Mouse (Mus musculus): ENCODE measurements around the gene Fbxw11.
"Not testable (repeated sequence)": the region's sequence is repeated elsewhere in the genome, so short reads cannot be mapped to it uniquely, and the experiment has no call there.

Gene Fbxw11

DNA sequence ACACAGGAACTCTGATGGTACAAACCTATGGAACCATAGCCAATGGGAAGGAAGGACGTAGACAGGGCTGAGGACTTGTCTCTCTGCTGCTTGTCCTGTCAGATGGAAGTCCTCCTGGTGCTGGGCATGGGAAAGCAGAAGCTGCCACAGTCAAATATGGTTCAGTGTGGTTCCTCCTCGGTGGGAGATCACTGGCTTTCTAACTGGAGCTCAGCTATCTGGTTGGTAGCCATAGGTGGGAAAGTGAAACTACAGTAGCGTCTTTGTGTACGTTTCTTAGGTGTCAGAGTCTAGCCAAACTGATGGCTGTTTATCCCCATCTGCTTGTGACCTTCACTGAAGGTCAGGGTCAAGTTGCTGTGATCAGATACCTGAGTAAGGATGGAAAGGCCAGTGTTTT lies 29.0 kb downstream of the Fbxw11 start:
- no peak for DNase-seq (ENCODE audit: low read depth, low spot score)

DNA sequence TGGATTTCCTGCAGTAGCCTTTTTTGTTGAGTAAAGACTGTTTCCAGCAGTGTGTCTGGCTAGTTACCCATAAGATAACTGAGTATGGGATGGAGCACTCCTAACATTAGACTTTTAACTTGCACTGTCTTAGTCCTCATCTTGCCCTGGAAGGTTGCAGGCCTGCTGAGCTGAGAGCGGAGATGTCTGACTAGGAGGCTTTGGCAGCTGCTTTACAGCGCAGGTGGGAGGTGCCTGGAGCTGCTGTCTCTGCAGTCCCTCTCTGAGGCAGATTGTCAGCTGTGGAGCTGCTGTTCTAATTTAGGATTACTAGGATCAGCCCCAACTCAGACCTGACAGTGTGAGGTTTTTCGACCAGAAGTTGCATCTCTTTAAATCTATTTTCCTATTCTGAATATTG lies 34.3 kb downstream of the Fbxw11 start:
- no peak for DNase-seq (ENCODE audit: low read depth, low spot score)

DNA sequence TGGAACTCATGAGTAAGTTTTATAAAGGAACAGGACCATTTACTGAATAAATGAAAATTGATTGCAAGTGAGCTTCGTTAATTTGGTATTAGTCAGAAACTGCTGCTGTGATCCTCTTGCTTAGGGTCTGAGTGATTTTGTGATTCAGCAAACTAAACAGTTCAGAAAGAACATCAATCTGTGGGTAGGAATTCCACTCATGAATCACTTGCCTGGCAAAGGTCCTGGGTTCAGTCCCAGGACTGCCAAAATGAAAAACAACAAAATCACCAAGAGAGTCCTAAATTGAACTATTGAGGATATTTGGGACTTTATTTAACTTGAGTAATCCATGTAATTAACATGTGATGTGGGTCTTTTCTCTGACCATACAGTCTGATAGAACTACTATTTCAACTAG lies 35.3 kb downstream of the Fbxw11 start:
- DNase-seq (ENCODE audit: low read depth, low spot score), result no peak

DNA sequence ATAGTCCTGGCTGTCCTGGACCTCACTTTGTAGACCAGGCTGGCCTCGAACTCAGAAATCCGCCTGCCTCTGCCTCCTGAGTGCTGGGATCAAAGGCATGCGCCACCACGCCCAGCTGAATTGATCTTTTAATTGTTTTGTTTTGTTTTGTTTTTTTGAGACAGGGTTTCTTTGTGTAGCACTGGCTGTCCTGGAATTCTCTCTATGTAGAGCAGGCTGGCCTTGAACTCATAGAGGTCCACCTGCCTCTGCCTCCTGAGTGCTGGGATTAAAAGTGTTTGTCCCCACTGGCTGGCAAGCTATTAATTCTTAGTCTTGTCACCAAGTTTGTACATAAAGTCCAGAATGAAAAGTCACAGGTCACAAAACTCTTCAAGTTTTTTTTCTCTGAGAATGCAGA lies 36.6 kb downstream of the Fbxw11 start:
- DNase-seq (ENCODE audit: low read depth, low spot score), result not testable (repeated sequence)

- DNase-seq (ENCODE audit: low read depth, low spot score), result no peak
These were observed 37.5 kb downstream of the Fbxw11 start for GRCm38 (mm10) chr11:32680014-32680413.

DNA sequence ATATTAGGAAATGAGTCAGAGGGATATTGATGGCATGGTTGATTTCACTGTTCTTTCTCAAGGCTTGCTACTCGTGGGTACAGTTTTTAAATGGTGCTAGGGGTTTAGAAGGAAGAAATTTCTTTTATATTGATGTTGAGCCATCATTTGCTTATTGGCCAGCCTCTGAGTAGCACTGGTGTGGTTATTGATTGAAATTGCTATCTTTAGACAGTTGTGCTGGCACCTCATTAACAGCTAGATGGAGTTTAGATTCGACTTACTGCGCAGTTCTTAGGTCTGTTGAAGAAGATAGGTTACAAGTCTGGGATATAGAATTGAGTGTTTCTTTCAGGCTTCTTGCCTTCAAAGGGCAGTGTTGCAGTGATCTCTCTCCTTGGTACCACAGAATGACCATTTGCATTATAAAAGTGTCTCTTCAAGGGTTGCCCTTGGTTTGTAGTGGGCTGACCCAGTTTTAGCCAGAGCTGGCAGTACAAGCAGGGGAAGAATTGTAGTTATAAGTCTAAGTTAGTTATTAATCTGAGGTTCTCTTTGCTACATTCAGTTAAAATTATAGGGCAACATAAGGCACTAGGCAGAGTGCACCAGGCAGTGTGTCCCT lies 38.8 kb downstream of the Fbxw11 start:
- no peak for DNase-seq (ENCODE audit: low read depth, low spot score)

GRCm38 (mm10) chr11:32682335-32683102 lies 40.0 kb downstream of the Fbxw11 start:
- DNase-seq (ENCODE audit: low read depth, low spot score), result no peak

- DNase-seq (ENCODE audit: low read depth, low spot score), result no peak
These were observed 42.2 kb downstream of the Fbxw11 start for GRCm38 (mm10) chr11:32684690-32685254.

DNA sequence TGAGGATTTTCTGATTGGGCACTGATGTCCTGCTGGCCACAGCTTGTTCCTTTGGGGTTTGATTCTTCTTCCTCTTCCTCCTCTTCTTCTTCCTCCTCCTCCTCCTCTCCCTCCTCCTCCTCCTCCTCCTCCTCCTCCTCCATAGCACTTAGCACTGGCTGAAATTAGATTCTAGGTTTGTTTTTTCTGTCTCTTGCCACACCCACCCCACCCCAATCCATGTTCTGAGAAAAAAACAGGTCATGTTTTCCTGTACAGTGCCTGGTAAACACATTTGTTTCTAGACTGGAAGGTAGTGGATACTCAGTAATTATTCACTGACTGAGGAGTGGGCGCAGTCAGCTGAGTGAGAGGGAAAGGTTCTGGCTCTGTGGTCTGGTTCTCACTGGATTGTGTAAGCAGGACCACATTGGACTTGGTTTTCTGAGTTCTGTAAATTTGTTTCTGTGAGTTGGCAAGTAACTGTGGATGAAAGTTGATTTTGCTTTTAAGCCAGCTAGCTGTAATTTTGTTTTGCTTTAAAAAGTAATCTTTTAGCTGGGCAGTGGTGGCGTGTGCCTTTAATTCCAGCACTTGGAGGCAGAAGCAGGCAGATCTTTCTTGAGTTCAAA lies 45.8 kb downstream of the Fbxw11 start:
- no peak for DNase-seq (ENCODE audit: low read depth, low spot score)

DNA sequence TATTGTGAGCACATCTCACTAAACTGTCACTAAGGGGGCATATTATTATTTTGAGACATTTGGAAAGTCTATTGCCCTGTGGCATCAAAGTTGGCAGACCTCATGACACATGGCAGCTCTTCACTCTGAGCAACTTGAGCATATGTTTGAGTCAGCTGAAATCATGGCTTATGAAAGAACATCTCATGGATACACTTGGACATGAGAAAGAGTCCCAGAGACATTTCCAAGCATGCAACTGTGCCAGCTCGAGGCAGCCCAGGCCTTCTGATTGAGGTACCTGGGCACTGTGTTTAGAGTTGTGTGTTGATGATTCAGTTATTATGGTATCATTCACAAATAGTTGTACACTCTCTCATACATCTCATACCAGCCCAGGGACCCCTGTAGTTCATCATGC lies 47.0 kb downstream of the Fbxw11 start:
- no peak for DNase-seq (ENCODE audit: low read depth, low spot score)

DNA sequence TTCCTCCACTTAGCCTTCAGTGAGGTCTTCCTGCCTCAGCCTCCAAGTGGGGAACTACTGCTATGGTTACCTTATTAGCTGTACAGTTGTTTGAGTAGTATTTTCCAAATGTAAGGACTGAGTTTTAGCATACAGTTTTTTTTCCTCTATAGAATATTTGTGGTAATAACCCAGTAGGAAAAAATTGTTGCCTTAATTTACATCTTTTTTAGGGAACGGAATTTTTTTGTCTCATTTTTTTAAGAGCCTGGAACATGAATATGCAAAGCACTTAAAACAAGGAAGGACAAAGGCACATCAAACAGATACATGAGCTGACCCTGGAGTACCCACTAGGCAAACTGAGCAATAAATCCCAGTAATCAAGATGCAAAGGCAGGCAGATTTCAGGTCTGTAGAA lies 50.3 kb downstream of the Fbxw11 start:
- DNase-seq (ENCODE audit: low read depth, low spot score), result no peak

DNA sequence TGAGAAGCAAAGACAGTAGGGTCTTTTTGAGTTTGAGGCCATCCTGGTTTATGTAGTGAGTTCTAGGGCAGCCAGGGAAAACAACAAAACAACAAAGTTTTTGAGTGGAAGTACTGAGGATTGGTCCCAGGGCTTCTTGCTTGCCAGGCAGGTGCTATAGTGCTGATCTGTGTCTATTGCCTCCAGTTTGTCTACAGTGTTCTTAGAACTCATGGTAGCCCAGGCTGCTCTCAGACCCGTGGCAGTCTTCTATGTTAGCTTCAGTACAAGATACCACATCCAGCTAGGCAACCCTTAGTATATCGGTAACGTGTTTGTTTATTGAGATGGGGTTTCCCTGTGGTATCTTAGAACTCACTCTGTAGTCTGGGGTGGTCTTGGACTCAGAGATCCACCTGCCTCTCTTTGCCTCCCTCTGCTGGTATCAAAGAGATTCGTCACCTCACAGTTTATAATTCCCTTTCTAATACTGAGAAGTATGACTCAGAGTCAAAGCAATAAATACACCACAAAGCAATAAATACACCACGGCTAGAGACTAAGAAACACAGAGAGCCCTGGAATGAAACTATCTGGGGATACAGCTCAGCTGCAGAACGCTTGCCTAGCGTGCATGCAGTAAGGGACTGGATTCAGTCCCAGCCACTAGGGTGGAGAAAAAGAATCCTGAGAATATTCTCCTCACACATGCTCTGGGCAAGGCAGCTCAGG lies 51.1 kb downstream of the Fbxw11 start:
- DNase-seq (ENCODE audit: low read depth, low spot score), result no peak

DNA sequence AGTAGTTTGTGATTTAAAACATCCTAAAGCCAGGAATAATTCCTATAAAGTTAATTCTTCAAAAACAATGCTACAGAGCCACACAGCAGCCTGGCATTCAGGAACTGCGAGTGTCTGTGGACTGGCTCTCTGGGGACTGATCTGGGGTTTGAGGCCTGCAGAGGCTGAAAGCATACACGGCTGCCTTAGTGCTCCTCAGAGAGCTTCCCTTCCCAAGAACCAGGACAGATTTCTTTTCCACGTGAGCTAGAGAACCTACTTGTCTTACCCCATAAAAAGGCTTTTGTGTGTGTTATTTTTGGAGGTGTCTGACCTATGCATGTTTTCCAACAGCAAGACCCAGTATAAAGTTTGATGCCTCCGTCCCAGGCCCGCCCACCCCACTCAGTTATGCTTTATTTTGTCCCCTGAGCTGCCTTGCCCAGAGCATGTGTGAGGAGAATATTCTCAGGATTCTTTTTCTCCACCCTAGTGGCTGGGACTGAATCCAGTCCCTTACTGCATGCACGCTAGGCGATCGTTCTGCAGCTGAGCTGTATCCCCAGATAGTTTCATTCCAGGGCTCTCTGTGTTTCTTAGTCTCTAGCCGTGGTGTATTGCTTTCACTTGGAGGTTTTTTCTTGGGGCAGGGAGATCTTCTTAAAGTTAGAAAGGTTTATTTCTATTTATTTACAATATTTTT lies 51.9 kb downstream of the Fbxw11 start:
- not testable (repeated sequence) for DNase-seq (ENCODE audit: low read depth, low spot score)

DNA sequence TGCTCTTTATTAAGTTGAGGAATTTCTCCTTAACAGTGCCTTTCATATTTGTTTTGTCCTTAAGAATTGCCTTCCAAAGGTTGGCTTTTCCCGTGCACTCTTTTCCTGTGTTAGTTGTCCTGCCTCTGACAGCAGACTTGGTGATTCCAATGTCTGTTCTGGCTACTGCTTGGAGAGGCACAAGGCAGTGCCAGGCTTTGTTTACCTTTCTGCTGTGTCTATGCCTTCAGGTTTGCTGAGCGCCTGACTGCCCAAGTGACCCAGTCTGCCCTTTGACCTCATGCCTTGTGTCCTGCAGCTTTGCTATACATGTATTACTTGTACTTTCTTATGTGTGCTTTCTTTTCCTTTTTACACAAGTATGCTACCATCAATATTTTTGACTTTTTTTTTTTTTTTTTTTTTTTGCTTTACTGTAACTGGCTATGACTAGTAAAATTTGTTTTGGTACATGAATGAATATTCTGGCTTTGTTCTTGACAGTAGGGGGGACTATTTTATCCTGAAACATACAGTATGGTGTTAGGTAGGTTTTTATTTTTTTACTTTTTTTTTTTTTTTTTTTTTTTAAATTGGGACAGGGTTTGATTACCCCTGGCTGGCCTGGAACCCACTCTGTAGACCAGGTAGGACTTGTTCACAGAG lies 54.0 kb downstream of the Fbxw11 start:
- no peak for DNase-seq (ENCODE audit: low read depth, low spot score)

- no peak for DNase-seq (ENCODE audit: low read depth, low spot score)
These were observed 55.2 kb downstream of the Fbxw11 start for GRCm38 (mm10) chr11:32697695-32698094.

DNA sequence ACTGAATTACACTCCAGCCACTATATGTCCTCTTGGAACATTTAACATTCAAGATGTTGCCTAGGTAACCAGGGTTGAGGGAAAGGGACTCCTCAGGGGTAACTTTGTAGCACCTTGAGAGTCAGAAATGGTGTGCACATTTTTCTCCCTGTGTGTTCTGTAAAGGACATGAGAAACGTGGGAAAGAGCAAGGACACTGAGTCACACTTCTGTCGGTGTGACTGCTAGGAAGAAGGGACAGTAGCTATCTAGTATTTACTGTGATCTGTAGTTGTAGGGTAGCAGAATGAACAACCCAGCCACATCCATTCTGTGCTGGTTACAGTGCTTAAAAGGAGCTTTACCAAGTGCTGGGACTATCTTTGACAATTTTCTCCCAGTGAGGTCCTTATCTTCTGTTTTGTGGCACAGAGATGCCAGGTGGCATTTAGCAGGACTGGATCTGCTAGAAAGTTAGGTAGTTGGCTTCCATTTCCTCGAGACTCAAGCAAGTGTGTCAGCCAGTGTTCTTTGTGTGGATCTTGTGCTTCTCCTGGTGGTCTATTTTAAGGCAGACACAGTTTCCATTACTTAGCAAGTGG lies 57.5 kb downstream of the Fbxw11 start:
- no peak for DNase-seq (ENCODE audit: low read depth, low spot score)

DNA sequence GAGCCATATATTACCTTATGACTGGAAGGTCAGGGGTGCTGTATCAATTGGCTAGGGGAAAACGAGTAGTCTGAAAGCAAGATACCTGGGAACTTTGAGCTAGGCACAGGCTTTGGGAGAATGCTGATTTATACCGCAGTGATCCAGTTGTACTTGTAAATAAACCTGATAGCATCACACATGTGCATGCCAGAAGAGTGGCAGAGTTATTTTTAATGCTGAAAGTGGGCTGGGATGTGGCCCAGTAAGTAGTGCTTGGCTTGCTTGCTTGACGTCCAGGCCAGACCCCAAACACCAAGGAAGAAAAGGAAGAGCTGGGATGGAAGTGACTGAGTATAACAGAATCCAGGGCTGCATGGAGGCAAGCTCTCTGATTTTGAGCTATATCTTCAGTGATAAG lies 59.0 kb downstream of the Fbxw11 start:
- no peak for DNase-seq (ENCODE audit: low read depth, low spot score)

DNA sequence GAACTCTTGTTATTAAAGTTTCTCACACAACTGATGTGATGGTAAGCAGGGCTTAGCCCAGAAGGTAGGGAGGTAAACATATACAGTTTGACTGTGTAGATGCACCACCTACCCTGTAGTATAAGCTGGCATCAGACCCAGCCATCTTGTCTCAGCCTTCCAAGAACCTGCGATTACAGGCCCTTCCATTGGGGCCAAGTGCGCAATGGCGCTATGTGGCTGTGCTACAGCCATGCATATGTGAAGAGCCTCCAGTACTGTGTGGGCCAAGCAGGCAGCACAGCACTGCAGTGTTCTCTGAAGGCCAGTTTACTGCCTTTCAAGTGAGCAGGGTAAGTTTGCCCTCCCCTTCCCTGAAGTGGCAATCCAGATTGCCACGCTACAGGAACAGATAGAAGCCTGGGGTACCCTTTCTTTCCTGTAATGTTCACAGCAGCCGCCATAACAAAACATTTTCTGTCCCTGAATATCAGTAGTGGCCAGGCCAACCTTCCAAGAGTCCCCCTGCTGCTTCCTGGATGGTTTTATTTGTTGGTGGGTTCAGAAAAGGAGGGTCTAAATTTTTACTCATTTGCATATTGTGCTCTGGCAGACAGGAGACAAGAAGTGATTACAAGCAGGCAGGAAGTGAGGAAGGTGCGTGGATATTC lies 61.8 kb downstream of the Fbxw11 start:
- no peak for DNase-seq (ENCODE audit: low read depth, low spot score)

DNA sequence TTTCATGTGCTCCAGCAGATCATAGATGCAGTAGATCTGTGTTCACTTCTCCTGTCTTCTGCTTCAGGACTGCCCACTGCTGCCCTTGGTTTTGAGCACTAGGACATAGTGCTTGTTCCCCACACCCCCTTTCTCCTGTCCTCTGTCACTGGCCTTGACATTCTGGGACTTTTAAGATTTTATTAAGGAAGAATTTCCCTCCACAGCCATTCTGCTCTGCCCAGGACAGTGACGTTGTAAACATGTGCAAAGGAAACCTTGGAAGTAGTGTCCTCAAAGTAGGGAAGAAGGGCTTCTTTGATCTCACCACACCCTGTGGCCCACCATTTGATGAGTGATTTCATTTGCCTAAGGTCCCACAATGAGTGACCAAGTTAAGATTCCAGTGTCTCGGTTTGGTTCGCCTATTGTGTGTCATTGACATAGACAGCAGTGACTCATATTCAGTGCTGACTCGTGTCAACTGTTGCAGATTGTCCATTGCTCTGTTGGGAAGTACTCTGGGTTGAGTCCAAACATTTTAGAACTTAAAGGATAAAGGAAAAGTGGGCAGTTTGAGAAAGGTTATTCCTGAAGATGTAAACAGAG lies 64.0 kb downstream of the Fbxw11 start:
- no peak for DNase-seq (ENCODE audit: low read depth, low spot score)

DNA sequence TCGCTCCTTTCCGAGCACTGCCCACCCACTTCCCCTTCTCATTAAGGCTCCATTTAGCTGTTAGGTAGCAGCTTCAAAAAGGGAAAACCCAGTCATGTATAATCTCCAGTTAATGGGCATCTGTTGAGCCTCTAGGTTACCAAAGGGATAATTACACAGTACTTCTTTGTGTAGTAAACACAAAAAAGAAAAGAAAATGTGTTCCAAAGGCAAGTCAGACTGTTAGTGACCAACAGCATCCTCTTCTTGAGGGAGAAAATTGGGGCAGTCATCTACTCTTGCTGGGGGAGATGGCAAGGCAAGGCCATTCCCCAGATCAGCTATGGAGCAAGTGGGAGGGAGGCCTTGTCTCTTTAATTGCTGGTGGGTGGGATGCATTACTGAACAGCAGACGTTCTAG lies 65.0 kb downstream of the Fbxw11 start:
- DNase-seq (ENCODE audit: low read depth, low spot score), result no peak

Measured in forelimb bud, embryonic 11.5 days (tissue).